Mouse (Mus musculus): ENCODE measurements around the gene Dhx15.

Gene Dhx15

GRCm38 (mm10) chr5:52145684-52146083 is 44.6 kb downstream of the Dhx15 start:
- DNase-seq (ENCODE audit: low spot score) = no peak

DNA sequence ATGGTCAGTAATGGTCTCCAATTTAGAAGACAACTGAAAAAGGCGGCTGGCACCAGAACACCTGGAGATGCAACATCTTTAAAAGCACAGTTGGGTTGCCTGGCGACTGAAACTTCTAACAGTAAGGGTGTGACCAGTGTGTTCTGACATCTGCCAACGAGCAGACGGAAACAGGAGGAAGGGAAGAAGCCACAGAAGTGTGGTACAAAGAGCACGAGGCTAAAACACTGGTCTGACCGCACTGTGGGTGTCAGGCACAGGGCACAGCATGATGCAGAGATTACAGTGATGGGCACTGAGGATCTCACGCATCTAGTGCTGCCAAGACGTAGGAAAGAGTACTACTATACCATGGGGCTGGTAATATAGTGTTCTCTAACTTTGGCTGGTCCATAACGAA is 48.4 kb downstream of the Dhx15 start:
- no peak for DNase-seq (ENCODE audit: low spot score)

DNA sequence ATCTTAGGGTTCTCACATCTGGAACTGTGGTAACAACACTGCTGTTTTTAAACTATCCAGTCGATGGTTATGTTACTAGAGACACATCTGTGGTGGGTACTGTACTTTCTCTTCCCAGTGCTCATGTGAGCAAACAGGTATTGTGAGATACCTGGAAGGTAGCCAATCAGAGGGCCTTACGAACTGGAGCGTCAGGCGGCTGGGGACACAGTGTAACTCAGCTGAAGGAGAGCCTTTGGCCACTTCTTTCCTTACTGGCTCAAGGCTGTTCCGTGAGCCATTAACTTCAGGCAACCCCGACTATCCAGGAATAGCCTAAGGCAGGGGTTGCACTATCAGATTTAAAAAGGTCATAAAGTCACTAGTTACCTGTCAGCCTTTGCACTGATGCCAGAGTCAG is 51.5 kb downstream of the Dhx15 start:
- no peak for DNase-seq (ENCODE audit: low spot score)

DNA sequence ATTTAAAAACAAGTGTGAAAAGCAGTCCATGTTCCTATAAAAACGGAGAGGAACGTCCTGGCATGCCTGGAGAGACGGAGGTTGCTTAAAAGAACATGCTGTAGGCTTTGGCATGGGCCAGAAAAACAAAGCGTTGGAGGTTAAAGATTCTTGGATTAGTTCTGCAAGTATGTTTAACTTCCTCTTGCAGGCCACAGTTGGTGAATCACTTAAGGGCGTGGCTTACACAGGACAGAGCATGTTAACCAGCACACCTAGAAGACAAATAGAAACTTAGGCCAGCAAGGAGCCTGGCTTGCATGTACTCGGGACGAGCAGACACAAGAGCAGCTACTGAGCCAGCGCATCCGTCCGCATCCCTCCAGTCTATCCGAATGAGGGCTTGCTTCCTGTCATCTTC is 52.2 kb downstream of the Dhx15 start:
- no peak for DNase-seq (ENCODE audit: low spot score)

DNA sequence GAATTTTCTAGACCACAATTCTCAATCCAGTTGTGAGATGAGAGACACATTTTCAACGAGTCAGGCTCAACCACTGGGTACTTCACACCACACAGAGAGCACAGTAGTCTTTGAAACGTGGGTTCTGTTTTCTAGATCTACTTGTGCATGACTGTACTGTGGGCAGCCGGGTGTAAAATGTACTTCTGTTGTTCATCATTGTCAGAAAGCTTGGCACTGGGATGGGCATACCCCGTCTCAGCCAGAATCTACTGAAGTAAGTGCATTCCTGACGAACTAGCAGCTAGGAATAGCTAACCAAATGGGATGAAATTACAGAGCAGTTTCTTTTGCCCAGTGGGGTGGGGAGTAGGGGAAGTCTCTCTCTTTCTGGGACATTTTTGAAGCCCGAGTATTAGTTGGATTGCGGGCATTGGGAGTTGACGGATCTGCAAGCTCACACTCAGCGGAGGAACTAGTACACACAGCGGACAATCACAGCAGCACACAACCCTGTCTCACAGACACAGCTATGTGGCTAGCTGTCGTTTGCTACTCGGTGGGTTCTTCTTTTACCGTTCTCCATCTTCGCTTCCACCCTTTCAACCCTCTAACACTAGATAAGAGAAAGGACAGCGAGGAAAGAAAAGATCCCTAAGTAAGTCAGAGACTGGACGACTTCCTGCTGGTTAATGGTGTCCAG is 54.7 kb downstream of the Dhx15 start:
- DNase-seq (ENCODE audit: low spot score) = no peak

DNA sequence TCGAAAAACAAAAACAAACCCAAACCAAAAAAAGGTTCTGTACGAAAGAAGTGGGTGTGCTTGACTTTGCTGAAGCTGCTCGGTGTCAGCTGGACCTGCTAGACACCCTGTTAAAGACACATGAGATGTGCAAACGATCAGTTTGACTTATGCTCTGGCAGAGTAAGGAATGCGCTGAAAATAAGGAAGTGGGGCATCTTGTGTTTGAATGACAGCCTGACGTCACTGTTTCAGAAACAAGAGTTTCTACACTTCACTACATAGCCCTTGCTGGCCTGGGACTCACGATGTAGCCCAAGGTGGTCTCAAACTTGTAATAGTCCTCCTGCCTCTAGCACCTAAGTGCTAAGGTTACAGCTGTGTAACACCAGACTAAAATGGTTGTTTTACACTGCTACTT is 57.5 kb downstream of the Dhx15 start:
- no peak for DNase-seq (ENCODE audit: low spot score)

- DNase-seq (ENCODE audit: low spot score) = no peak
Measured at GRCm38 (mm10) chr5:52132092-52132491, 58.2 kb downstream of the Dhx15 start.

DNA sequence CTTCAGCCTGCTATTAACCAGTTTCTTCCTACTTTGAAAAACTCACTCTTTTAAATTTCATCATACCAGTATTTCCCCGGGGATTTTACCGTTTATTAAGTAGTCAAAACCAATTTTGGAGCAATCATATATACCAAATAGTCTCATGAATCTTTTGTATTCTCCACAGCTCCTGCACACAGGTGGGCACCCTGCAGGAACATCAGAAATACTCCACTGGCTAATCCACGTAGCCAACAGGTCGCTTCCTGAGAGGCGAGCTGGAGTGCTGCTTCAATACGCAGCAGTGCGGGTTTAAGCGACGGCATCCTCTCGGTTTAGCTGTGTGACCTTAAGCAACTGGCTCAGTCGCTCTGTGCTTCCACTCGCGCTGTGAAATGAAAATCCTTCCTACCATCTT is 58.9 kb downstream of the Dhx15 start:
- DNase-seq (ENCODE audit: low spot score) = no peak

GRCm38 (mm10) chr5:52130496-52130895 is 59.8 kb downstream of the Dhx15 start:
- DNase-seq (ENCODE audit: low spot score) = no peak

DNA sequence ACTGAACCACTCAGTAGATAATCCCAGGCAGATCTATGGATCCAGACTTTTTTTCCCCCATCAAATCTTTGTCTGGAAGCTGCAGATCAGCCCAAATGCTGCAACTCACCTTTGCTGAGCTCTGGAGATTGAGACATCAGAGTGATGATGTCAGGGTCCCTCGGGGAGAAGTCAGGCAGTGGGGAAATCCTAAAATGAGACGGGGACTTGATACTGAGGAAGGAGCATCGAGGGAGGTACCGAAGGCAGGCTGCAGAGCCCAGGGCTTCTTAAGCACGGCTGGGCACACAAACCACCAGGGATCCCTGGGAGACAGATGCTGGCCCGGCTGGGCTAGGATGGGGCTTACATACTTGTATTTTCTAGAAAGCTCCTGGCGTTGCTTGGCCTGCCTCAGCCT is 64.1 kb downstream of the Dhx15 start:
- DNase-seq (ENCODE audit: low spot score) = no peak

GRCm38 (mm10) chr5:52125854-52126253 is 64.5 kb downstream of the Dhx15 start:
- no peak for DNase-seq (ENCODE audit: low spot score)

DNA sequence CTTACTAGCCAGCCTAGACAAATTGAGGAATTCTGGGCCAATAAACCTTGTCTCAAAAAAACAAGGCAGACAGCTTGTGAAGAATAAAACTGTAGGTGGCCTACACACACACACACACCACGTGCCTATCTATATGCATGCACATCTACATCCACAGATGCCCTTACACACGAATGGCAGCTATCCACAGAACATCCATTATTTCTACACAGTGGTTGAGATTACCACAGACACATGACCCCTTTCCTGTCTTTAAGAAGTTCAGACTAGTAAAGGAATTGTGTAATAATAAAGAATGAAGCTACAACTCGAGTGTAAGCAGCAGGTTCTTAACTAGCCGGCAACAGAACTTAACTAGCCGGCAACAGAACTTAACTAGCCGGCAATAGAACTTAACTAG is 68.2 kb downstream of the Dhx15 start:
- no peak for DNase-seq (ENCODE audit: low spot score)

GRCm38 (mm10) chr5:52119822-52120221 is 70.5 kb downstream of the Dhx15 start:
- no peak for DNase-seq (ENCODE audit: low spot score)

DNA sequence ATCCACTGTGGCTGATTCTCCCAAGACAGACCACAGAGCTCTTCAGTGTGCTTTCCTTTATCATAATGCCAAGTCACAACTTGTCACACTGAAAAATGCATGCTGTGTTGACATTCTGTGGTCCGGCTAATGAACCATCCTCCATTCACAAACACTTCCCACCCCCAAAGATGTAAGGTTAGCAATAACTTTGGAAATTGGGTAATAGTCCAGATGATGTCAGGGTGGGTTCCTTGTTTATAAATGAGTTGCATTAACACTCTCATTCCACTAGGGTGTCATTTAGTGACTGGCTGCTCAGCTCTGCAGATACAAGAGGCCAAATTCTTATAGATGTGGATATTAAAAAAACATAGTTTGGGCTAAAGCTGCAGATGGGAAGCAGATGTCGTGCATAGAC is 71.1 kb downstream of the Dhx15 start:
- no peak for DNase-seq (ENCODE audit: low spot score)

GRCm38 (mm10) chr5:52117829-52118228 is 72.5 kb downstream of the Dhx15 start:
- no peak for DNase-seq (ENCODE audit: low spot score)

- no peak for DNase-seq (ENCODE audit: low spot score)
Measured at GRCm38 (mm10) chr5:52116404-52116803, 73.9 kb downstream of the Dhx15 start.

GRCm38 (mm10) chr5:52115821-52116317 is 74.4 kb downstream of the Dhx15 start:
- peak; percentile 64 for DNase-seq (ENCODE audit: low spot score)

DNA sequence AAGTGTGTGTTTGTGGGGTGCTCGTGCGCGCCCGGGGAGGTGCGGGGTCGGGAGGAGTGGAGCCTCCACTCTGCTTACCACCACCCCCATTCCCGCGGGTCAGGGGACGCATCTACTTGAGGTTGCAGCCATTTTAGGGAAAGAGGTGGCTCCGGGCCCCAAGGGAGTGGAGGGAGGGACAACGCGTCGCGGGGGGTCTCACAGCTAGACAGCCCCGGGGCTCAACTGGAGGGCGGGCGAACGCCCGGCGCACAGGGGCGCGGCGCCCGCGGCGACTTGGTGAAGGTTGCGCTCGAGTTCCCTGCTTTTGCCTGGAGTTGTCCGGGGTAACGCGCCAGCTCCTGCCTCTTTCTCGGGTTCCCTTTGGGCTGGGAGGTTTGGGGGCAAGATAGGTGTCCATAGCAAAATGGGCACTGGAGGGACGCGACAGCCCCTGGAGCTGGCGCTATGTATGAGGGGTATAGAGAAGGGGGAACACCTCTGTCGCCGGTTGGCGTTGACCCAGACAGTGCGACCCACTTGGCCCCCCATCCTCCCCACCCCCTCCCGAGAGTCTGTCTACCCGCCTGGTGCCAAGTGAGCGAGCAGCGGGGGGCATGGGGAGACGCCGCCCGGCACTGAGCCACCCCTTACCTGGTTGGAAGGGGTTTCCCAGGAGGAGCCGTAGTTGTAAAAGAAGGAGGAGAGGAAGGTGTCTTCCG is 75.4 kb downstream of the Dhx15 start:
- DNase-seq (ENCODE audit: low spot score) = no peak

- peak; percentile 23 for DNase-seq (ENCODE audit: low spot score)
Measured at GRCm38 (mm10) chr5:52113851-52114731, 76.2 kb downstream of the Dhx15 start.

DNA sequence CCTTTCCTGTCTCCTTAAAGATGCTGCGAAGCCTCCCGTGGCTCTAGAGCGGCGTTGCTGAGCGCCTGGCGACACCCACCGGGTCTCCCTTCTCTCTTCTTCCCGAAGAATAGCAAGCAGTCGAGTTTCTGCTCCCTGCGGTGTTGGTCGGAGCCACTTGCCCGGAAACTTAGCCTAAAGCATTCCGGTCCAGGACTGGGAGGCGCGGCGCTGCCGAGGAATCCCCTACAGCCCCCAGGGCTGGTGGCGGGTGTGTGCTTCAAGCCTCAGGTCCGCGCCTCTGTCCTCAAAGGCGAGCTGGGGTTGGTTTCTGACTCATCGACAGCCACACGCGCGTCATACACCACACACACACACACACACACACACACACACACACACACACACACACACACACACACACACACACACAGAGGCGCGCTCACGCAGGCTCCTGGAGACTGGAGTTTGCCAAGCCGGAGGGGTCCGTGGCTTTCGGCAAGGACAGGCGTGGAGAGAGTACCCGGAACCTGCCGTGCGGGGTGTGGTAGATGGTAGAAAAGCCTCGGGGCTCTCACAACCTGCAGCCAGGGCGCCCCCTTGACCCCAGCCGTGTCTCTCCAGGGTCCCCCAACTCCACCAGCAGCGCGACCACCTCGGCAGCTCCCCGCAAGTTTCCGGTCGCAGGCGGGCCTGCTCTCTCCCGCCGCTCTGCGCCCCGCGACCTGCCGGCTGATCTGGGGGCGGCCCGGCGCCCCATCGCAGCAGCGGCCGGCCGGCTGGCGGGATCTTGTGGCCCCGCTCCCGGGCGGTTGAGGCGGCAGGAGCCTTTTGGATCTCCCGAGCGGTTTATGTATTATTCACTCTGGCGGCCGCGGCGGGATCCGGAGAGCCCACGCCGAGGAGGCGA is 77.1 kb downstream of the Dhx15 start:
- DNase-seq (ENCODE audit: low spot score) = peak; percentile 27

DNA sequence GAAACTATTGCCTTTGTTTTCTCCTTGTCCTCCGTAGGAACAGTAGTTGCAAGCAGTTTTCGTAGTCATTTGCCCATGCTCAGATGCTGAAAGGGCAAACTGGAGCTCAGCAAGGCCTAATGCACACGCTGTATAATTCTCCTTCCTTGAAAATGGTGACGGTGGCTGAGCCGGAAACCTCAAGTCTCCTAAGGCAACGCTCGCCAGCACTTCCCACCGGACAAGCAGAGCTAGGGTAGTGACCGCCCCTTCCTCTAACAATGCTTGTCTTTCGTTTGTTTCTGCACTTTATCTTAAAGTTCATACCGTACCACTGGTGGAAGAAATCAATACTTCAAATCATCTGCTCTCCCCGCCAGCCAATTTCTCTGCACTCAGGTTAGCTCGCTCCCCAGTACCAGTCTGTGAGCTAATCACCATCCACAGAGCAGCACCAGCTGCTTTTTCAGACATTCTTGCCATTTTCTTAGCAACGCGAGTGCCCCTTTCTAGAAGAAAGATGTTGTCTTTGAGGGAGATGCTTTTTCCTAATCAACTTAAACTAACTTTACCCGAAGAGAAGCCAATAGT is 78.0 kb downstream of the Dhx15 start:
- no peak for DNase-seq (ENCODE audit: low spot score)

Data from urinary bladder, postnatal 25 days (tissue).